Mouse (Mus musculus): ENCODE data around the gene Kctd2.

DNA sequence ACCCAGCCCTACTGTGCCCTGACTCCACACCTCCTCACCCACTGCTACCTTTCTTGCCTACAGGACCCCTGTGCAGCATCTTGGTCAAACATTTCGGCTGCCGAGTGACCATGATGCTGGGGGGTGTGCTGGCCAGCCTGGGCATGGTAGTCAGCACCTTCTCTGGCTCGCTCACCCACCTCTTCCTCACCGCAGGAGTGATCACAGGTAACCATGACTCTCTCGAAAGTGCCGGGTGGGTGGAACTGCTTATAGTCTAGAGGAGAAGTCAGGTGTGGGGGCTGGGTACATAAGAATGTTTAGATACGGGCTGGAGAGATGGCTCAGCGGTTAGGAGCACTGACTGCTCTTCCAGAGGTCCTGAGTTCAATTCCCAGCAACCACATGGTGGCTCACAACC is 44.9 kb downstream of the Kctd2 start:
- TF ChIP-seq CTCF (IDR thresholded peaks at IDR 0.05; ENCODE audit: borderline replicate concordance, extremely low read depth, insufficient read depth, insufficient read length) (no peak), POLR2A (IDR thresholded peaks at IDR 0.05; ENCODE audit: borderline replicate concordance, extremely low read depth, insufficient read depth, insufficient read length, poor library complexity, severe bottlenecking) (no peak)
